Mouse (Mus musculus): ENCODE data around the gene Auh.

Gene Auh

DNA sequence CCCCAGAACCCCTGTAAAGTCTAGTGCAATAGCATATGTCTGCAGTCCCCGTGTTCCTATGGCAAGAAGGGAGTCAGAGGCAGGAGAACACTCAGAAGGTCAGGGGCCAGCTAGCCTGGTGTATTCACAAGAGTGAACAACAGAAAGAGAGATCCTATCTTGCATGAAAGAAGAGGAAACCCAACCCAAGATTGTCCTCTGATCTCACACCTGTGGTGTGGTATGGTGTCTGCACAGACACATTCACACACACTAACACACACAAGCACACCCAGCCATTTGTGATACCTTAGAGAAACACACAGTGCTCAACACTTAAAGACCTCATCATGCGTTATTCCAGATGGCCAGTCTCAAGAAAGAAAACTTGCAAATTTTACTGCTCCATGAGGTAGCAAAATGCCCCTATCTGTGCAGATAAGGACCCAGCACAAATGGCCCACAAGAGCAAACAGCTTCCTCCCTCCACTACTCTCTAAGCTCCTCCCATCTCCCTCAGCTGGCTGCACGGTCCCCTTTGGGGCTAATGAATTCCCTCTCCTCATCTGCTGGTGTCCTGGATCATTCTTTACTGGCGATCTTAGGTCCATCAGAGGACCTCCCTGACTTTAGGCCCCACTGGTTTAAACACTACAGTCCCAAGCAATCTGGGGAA, 128.7 kb downstream of the Auh start:
- DNase-seq (ENCODE audit: low spot score in 2 of 2), result no peak

DNA sequence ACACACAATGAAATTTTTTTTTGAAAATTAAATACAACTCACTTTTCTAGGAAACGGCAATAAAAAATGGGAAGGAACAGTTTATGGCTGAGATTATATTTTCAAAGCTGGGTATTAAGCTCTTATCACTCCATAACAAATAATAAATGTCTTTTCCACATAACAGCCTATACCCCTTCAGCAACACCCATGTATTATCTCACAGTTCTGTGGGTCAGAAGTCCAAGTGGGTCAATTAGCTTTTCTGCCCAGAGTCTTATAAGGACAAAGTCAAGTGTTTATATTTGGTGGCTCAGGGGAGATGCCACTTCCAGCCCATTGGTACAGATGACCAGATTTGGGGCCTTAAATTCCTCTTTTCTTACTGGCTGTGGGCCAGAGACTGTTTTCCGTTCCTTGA, 129.4 kb downstream of the Auh start:
- no peak for DNase-seq (ENCODE audit: low spot score in 2 of 2)

DNA sequence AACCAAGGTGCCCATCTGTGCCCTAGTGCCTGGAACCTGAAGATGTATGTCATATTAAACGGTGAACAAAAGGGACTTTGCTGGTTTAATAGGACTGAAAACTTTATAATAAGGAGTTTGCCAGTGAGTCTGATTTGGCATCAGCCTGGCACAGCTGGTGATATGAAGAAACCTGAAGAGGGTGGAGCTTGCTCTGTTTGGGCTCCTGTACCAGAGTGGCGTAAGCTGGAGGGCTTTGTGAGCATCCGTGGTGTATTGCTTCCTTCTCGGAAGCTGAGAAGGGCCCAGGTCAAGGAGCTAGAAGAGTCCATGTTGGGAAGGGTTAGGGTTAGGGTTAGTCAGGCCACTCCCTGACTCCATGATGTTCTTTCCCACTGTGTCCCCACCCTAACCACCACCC, 135.2 kb downstream of the Auh start:
- no peak for DNase-seq (ENCODE audit: low spot score in 2 of 2)

DNA sequence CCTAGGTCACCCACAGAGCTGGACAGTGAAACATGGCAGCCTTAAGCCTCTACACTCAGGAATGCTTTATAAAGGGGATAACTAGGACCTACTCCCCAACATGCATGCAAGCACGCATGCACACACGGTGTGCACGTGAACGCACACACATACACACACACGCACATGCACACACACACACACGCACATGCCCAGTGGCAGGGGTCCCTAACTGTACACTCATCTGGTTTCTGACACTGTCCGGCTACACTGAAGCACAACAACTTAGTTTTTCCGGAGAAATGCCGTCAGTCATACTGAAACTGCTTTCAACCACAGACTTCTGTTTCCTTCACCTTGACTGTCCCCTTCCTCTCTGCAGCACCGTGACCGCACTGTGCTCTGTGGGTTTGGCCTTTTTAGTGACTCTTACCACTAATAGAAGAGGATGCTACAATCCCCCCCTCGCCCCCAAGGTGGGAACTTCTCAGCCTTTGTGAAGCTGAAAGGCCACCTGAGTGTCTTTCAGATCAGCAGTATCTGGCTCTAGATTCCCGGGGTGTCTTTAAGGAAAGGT, 136.0 kb downstream of the Auh start:
- DNase-seq (ENCODE audit: low spot score in 2 of 2), result no peak

DNA sequence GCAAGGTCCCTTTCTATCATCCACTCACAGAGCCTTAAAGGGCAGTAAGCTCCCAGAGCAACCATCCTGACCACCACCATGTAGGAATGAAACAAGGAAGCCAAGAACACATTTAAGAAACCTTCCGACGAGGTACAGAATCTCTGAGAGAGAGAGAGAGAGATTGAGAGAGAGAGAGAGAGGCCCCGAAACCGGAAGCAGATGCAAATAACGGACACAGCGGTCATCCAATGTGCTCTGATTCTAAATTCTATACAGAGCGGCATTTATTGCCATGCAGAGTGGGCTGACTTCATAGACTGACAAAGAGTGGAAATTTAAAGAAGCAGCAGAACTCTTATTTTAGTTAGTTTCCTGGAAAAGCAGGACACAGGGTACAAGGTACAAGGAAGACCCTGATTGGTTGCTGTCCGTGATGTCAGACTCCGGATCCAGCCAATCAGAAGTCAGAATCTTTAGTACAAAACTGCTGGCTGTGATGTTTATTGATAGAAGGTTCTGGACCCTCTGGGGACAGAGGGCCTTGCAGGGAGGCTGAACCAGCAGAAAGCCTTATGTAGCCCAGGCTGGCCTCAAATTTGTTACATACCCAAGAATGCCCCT, 137.1 kb downstream of the Auh start:
- no peak for DNase-seq (ENCODE audit: low spot score in 2 of 2)

DNA sequence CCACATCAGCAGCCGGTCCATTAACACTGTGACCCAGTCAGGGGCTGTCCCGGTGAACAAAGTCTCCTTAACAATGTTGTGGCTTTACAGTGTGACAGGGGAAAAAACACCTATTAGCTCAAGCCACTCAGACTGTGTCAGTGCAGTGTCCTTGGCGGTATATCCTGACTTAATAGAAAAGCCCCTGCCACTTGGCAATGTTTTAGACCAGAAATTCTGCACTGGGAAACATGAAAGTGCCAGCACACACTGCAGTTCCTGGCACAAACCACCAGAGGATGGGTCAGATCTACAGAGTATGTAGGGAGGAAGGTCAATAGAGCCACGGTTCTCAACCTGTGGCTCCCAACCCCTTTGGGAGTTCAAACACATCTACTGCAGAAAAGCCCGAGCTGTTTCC, 138.6 kb downstream of the Auh start:
- DNase-seq (ENCODE audit: low spot score in 2 of 2), result no peak

Measured in right cerebral cortex, postnatal 36 days (tissue).